Mouse (Mus musculus) kidney, adult 18-20 months (tissue): ENCODE data around the gene Mylpf.

ENCODE experiments used
- DNase-seq: peaks from one replicate; pipeline ENCODE4 v3.0.0; 2021

Gene Mylpf

GRCm38 (mm10) chr7:127262218-127262961, 53.7 kb downstream of the Mylpf start:
- no peak for DNase-seq

DNA sequence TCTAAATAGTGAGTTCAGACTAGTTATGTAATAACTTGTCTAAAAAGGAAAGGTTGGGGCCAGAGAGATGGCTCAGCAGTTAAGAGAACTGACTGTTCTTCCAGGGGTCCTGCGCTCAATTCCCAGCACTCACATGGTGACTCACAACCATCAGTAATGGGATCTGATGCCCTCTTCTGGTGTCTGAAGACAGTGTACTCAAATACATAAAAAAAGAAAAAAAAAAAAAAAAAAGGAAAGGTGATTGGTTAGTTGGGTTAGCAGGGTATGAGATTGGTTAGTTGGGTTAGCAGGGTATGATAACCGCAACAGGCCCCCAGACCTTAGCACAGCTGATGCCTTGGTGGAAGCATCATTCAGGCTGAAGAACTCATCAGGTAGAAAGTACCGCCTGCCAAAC, 54.8 kb downstream of the Mylpf start:
- DNase-seq = no peak
